Mouse (Mus musculus) forebrain, embryonic 10.5 days (tissue): Measurements from ENCODE around the gene Igsf6. TPM values are rescaled to one million over a fixed set of nuclear protein-coding genes. Genes with fewer than 3 reads are reported as not detected.

Experiments
- DNase-seq: peaks from one replicate; pipeline ENCODE4 v3.0.0-alpha.2; 2017; ENCODE audit warnings: low spot score; ENCODE audit errors: extremely low spot score
- H3K27ac ChIP-seq: fragments of 300-500 bp; sonication (generic); 2 replicates; pipeline ENCODE4 v1.5.1; 2016; ENCODE audit warnings: mild to moderate bottlenecking
- H3K27me3 ChIP-seq: fragments of 300-500 bp; sonication (generic); 2 replicates; pipeline ENCODE4 v1.6.1; 2016; ENCODE audit warnings: mild to moderate bottlenecking; ENCODE audit not compliant: poor library complexity, severe bottlenecking
- H3K36me3 ChIP-seq: fragments of 300-500 bp; sonication (generic); replicated peaks from 2 replicates; pipeline ENCODE4 v1.6.1; 2016; ENCODE audit warnings: mild to moderate bottlenecking, moderate library complexity
- H3K4me1 ChIP-seq: fragments of 300-500 bp; sonication (generic); 2 replicates; pipeline ENCODE4 v1.6.1; 2016
- H3K4me3 ChIP-seq: fragments of 300-500 bp; sonication (generic); 2 replicates; pipeline ENCODE4 v1.5.1; 2016; ENCODE audit warnings: mild to moderate bottlenecking, moderate library complexity
- H3K9me3 ChIP-seq: fragments of 300-500 bp; sonication (generic); 2 replicates; pipeline ENCODE4 v1.6.1; 2016; ENCODE audit warnings: mild to moderate bottlenecking, moderate library complexity
- WGBS: fragments of 180-500 bp; shearing (Covaris S2); methylation state at CpG from one replicate; pipeline ENCODE4 v1.1.7; 2016; 5-methylcytosine and 5-hydroxymethylcytosine counted together
- polyA plus RNA-seq: library from polyadenylated mRNA; unstranded; fragments of >200 nt; fragmentation: Nextera tagmentation; extraction: Ambion mirVana; gene quantifications from 2 replicates; pipeline ENCODE4 v1.2.1, GENCODE M21; 2016

Gene Igsf6
- polyA plus RNA-seq, 1 experiment from 2014 or later, result 1.1 TPM

DNA sequence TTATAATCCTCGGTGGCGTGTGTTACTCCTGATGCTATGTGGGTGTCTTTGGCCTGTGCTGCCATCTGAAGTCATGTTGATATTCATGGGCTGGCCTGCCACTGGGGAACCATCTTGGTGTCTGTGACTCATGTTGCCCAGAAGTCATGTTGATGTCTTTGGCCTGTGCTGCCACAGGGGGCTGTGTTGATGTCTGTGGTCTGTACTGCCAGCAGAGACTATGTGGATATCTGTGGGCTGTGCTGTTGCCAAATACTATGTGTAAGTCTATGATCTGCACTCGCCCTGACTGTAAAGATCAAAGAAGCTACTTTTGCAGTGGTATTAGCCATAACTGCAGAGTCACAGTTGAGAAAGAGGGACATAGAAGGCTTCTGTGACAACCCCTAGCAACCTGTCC lies 55.6 kb downstream of the Igsf6 start:
- H3K27ac ChIP-seq, result no peak overlapping the region
- H3K36me3 ChIP-seq, result no peaks in the 10 kb centered on the region
- no peaks in the 10 kb centered on the region for H3K9me3 ChIP-seq
- DNase-seq, result no peak
- H3K4me1 ChIP-seq, result no peaks in the 10 kb centered on the region
- WGBS, result 89% methylated on average over 3 of the region's 3 CpGs
- no peaks in the 10 kb centered on the region for H3K27me3 ChIP-seq
- no peak overlapping the region for H3K4me3 ChIP-seq

DNA sequence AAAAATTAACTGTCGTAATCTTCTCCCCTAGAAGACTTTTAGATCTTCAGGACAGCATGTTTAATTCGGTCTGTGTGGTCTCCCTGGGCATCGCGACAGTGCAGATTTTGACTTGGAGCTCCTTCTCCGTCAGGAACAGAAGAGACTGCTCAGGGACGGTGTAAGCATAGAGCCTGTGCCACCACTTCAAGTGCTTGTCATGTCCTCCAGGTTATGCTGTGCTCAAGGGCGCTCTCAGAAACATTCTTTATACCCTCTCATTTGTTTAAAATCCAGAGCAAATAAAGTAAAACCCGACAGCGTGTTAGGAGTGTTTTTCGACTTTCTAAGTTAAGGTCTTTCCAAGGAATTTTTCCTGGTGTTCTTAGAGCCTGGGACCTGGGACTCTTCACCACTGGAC lies 59.9 kb downstream of the Igsf6 start:
- Histone ChIP-seq H3K9me3 (no peaks in the 10 kb centered on the region), H3K27ac (no peak overlapping the region), H3K27me3 (no peaks in the 10 kb centered on the region), H3K36me3 (no peaks in the 10 kb centered on the region), H3K4me3 (no peak overlapping the region), H3K4me1 (peaks cover 18% of the 10 kb centered on the region)
- WGBS, result 89% methylated on average over 10 of the region's 10 CpGs
- no peak for DNase-seq

Other genes starting within 250 kb of the Igsf6 start
- 27.5 and 30.1 TPM in 2 replicates for gene Eef2k, start 231.7 kb downstream of the Igsf6 start, polyA plus RNA-seq
- 44.6 and 45.5 TPM in 2 replicates for gene Polr3e, start 156.8 kb downstream of the Igsf6 start, polyA plus RNA-seq
- gene Cdr2, start 92.3 kb downstream of the Igsf6 start, polyA plus RNA-seq, result 12.9 TPM in 2 replicates
- gene Mfsd13b, start 92.1 kb downstream of the Igsf6 start, polyA plus RNA-seq, result 0.37 and 0.68 TPM in 2 replicates
- gene Mettl9, start 40.1 kb downstream of the Igsf6 start, polyA plus RNA-seq, result 184 and 188 TPM in 2 replicates
- gene Otoa, start 7.1 kb upstream of the Igsf6 start, polyA plus RNA-seq, result 0.14 TPM in 2 replicates